Mouse (Mus musculus) spleen, adult 2 months (tissue): Measurements from ENCODE around the gene Shld1. TPM values are rescaled to one million over a fixed set of nuclear protein-coding genes. Genes with fewer than 3 reads are reported as not detected.

ENCODE experiments used
- DNase-seq, 2 experiments: peaks; one replicate each; pipeline versions ENCODE4 v3.0.0 to v3.0.0-alpha.2; 2012 to 2021; ENCODE audit warnings: low spot score in 2 of 2, low read depth in 1 of 2
- H3K27ac ChIP-seq: fragments of 200-500 bp; 2 replicates; pipeline ENCODE4 v1.5.1; 2012; ENCODE audit warnings: low read length, inconsistent platforms; ENCODE audit not compliant: insufficient read depth
- H3K27me3 ChIP-seq: fragments of 200-500 bp; 2 replicates; pipeline ENCODE4 v1.6.1; 2012; ENCODE audit warnings: mild to moderate bottlenecking, moderate library complexity, low read length, inconsistent platforms; ENCODE audit not compliant: control insufficient read depth, insufficient read depth
- H3K36me3 ChIP-seq: fragments of 200-500 bp; 2 replicates; pipeline ENCODE4 v1.6.1; 2012; ENCODE audit warnings: mild to moderate bottlenecking, low read length, inconsistent platforms; ENCODE audit not compliant: control insufficient read depth, insufficient read depth
- H3K4me1 ChIP-seq: fragments of 200-500 bp; 2 replicates; pipeline ENCODE4 v1.6.1; 2011; ENCODE audit warnings: inconsistent platforms; ENCODE audit not compliant: control insufficient read depth, insufficient read depth, insufficient read length
- H3K4me3 ChIP-seq: fragments of 200-500 bp; 2 replicates; pipeline ENCODE4 v1.5.1; 2011; ENCODE audit warnings: mild to moderate bottlenecking, inconsistent platforms; ENCODE audit not compliant: insufficient read depth, insufficient read length; ENCODE audit errors: extremely low read depth
- CTCF ChIP-seq: fragments of 200-500 bp; IDR thresholded peaks from 2 replicates; pipeline ENCODE4 v1.5.1; 2011; ENCODE audit warnings: mild to moderate bottlenecking, inconsistent platforms; ENCODE audit not compliant: insufficient read depth, insufficient read length, insufficient replicate concordance; ENCODE audit errors: extremely low read depth
- POLR2A ChIP-seq: fragments of 200-500 bp; IDR thresholded peaks from 2 replicates; pipeline ENCODE4 v1.6.1; 2011; ENCODE audit warnings: low read depth, low read length, inconsistent platforms
- WGBS: fragments of 180-500 bp; shearing (Covaris S2); methylation state at CpG from one replicate; pipeline ENCODE4 v1.1.7; 2018; 5-methylcytosine and 5-hydroxymethylcytosine counted together
- polyA plus RNA-seq: library from polyadenylated mRNA; depleted of rRNA; stranded (reverse); fragments of >200 nt; gene quantifications from 2 replicates; pipeline ENCODE4 v1.2.3, GENCODE M21; 2012

The Shld1 gene
- polyA plus RNA-seq, 1 experiment = 12.7 TPM

GRCm38 (mm10) chr2:132670290-132670689 is 16.4 kb upstream of the Shld1 start:
- TF ChIP-seq CTCF = no peak
- no peak for TF ChIP-seq POLR2A
- no peak for DNase-seq
- Histone ChIP-seq H3K4me3 (no peak overlapping the region), H3K36me3 (no peaks in the 10 kb centered on the region), H3K27ac (no peak overlapping the region), H3K4me1 (no peaks in the 10 kb centered on the region), H3K27me3 (no peaks in the 10 kb centered on the region)
- 84% methylated on average over 4 of the region's 4 CpGs for WGBS

- DNase-seq = no peak
- Histone ChIP-seq H3K4me1 (no peaks in the 10 kb centered on the region), H3K36me3 (no peaks in the 10 kb centered on the region), H3K27me3 (no peaks in the 10 kb centered on the region), H3K27ac (no peak overlapping the region), H3K4me3 (no peak overlapping the region)
- TF ChIP-seq CTCF = no peak
- no peak for TF ChIP-seq POLR2A
- 94% methylated on average over 3 of the region's 3 CpGs for WGBS
These were observed 14.6 kb upstream of the Shld1 start for GRCm38 (mm10) chr2:132672121-132672520.

GRCm38 (mm10) chr2:132676111-132676510 is 10.6 kb upstream of the Shld1 start:
- H3K27me3 ChIP-seq = no peaks in the 10 kb centered on the region
- H3K36me3 ChIP-seq = no peaks in the 10 kb centered on the region
- no peaks in the 10 kb centered on the region for H3K4me1 ChIP-seq
- DNase-seq = no peak
- 87% methylated on average over 4 of the region's 4 CpGs for WGBS
- TF ChIP-seq POLR2A (no peak), CTCF (no peak)
- no peak overlapping the region for H3K4me3 ChIP-seq
- no peak overlapping the region for H3K27ac ChIP-seq

DNA sequence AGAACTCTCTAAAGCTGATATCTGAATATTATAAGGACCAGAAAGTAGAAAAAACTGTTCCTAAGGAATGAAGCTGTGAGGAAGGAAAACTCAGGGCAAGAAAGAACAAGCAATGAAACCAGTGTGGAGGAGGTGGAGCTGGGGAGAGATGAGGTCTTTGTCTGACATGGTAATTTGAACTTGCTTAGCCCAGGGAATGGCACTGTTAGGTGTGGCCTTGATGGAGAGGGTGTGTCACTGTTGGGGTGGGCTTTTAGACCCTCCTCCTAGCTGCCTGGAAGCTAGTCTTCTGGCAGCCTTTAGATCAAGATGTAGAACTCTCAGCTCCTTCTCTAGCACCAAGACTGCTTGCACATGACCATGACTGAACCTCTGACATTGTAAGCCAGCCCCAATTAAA is 1.7 kb upstream of the Shld1 start:
- Histone ChIP-seq H3K27ac (no peak overlapping the region), H3K4me3 (no peak overlapping the region), H3K36me3 (no peaks in the 10 kb centered on the region; the same call in 1 of the 2 replicates), H3K27me3 (no peaks in the 10 kb centered on the region), H3K4me1 (peaks cover 4% of the 10 kb centered on the region)
- no peak for DNase-seq
- TF ChIP-seq POLR2A (no peak), CTCF (no peak)

DNA sequence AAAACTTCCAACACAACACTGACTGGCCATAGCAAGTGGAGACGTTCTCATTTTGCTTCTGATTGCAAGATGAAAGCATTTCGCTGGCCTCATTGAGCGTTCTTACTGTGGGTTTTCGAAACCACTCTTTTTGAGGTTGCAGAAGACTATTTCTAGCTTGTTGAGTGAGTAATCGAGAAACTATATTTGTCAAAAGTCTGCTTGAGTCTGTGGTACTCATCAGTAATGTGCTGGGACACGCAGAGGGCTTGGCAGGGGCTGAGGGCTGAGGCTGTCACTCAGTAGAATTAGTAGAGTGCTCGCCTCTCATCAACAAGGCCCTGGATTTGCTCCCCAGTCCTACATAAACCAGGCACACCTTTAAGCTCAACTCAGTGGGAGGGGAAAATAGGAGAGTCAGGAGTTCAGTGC is 1.9 kb downstream of the Shld1 start:
- WGBS = 62% methylated on average over 7 of the region's 7 CpGs

DNA sequence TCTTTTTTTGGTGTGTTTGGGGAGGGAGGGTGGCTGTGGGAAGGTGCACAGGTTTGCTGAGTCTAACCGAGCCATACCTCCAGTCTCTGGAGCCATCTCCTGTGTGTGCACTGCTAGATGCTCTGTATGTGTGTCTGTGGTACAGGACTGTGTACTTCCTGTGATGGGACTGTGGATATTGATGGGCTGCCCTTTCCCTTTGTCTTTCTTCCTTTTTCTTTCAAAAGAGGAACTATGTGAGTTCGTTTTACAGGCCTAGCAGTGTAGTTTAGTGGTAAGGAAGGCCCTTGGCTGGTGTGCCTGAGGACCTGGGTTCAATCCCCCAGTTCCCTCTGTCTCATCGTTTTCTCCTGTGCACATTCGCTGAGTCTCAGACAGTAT is 2.4 kb downstream of the Shld1 start:
- no peak for TF ChIP-seq CTCF
- TF ChIP-seq POLR2A = no peak
- H3K27ac ChIP-seq = peak overlapping the region; percentile 48
- WGBS = 33% methylated on average over 4 of the region's 4 CpGs
- H3K4me3 ChIP-seq = no peak overlapping the region
- no peaks in the 10 kb centered on the region; the same call in 1 of the 2 replicates for H3K36me3 ChIP-seq
- peaks cover 4% of the 10 kb centered on the region for H3K4me1 ChIP-seq
- H3K27me3 ChIP-seq = no peaks in the 10 kb centered on the region
- DNase-seq = no peak

More for the DNA sequence above, 1.9 kb downstream of the Shld1 start:
- no peak for DNase-seq
- no peaks in the 10 kb centered on the region; the same call in 1 of the 2 replicates for H3K36me3 ChIP-seq
- H3K4me3 ChIP-seq = no peak overlapping the region
- H3K27me3 ChIP-seq = no peaks in the 10 kb centered on the region
- H3K4me1 ChIP-seq = peaks cover 4% of the 10 kb centered on the region
- TF ChIP-seq POLR2A (no peak), CTCF (no peak)
- H3K27ac ChIP-seq = peak overlapping the region; percentile 66

GRCm38 (mm10) chr2:132689569-132690231 is 3.0 kb downstream of the Shld1 start:
- 81% methylated on average over 15 of the region's 15 CpGs for WGBS
- TF ChIP-seq CTCF (no peak), POLR2A (no peak)
- Histone ChIP-seq H3K27me3 (no peaks in the 10 kb centered on the region), H3K36me3 (no peaks in the 10 kb centered on the region; the same call in 1 of the 2 replicates), H3K4me1 (peaks cover 4% of the 10 kb centered on the region), H3K4me3 (no peak overlapping the region), H3K27ac (peak overlapping the region; percentile 48)
- no peak for DNase-seq
